Mouse (Mus musculus) limb, embryonic 11.5 days (tissue): ENCODE measurements around the gene 3110040M04Rik. TPM values are rescaled to one million over a fixed set of nuclear protein-coding genes. Genes with fewer than 3 reads are reported as not detected.
"Not testable (repeated sequence)": the region's sequence is repeated elsewhere in the genome, so short reads cannot be mapped to it uniquely, and the experiment has no call there.

Experiments
- ATAC-seq: fragments of 200-750 bp; cut with Nextera tagmentation; 2 replicates; pipeline ENCODE4 v1.8.0; 2017; ENCODE audit warnings: low read depth; ENCODE audit not compliant: insufficient number of reproducible peaks, low FRiP score, low TSS enrichment
- DNase-seq: peaks from one replicate; pipeline ENCODE4 v3.0.0-alpha.2; 2015; ENCODE audit warnings: low spot score
- H3K27ac ChIP-seq: fragments of 300-500 bp; sonication (generic); replicated peaks from 2 replicates; pipeline ENCODE4 v1.5.1; 2014; ENCODE audit warnings: low read depth, mild to moderate bottlenecking, low read length
- H3K27me3 ChIP-seq: fragments of 300-500 bp; sonication (generic); 2 replicates; pipeline ENCODE4 v1.6.1; 2014; ENCODE audit warnings: mild to moderate bottlenecking, low read length, mixed read lengths; ENCODE audit not compliant: control insufficient read depth, insufficient read depth
- H3K36me3 ChIP-seq: fragments of 300-500 bp; sonication (generic); 2 replicates; pipeline ENCODE4 v1.6.1; 2014; ENCODE audit warnings: mild to moderate bottlenecking, low read length, moderate library complexity, mixed read lengths; ENCODE audit not compliant: control insufficient read depth, insufficient read depth
- H3K4me1 ChIP-seq: fragments of 300-500 bp; sonication (generic); 2 replicates; pipeline ENCODE4 v1.6.1; 2014; ENCODE audit warnings: low read length, mixed read lengths; ENCODE audit not compliant: control insufficient read depth, insufficient read depth
- H3K4me2 ChIP-seq: fragments of 300-500 bp; sonication (generic); 2 replicates; pipeline ENCODE4 v1.6.1; 2014; ENCODE audit warnings: low read depth, mild to moderate bottlenecking, moderate library complexity; ENCODE audit not compliant: severe bottlenecking
- H3K4me3 ChIP-seq: fragments of 300-500 bp; sonication (generic); 2 replicates; pipeline ENCODE4 v1.5.1; 2014; ENCODE audit warnings: low read depth, low read length
- H3K9ac ChIP-seq: fragments of 300-500 bp; sonication (generic); 2 replicates; pipeline ENCODE4 v1.6.1; 2014; ENCODE audit warnings: mild to moderate bottlenecking, low read length
- H3K9me3 ChIP-seq: fragments of 300-500 bp; sonication (generic); 2 replicates; pipeline ENCODE4 v1.6.1; 2016; ENCODE audit warnings: low read length; ENCODE audit not compliant: control insufficient read depth
- WGBS: fragments of 180-500 bp; shearing (Covaris S2); extraction: QIAGEN DNeasy Blood & Tissue Kit; methylation state at CpG from one replicate; pipeline ENCODE4 v1.1.7; 2014; 5-methylcytosine and 5-hydroxymethylcytosine counted together
- polyA plus RNA-seq: library from polyadenylated mRNA; unstranded; fragments of >200 nt; fragmentation: Nextera tagmentation; extraction: Ambion mirVana; gene quantifications from 2 replicates; pipeline ENCODE4 v1.2.1, GENCODE M21; 2014

The 3110040M04Rik gene
- polyA plus RNA-seq, 1 experiment from 2014 or later: not detected

- not testable (repeated sequence) for H3K9me3 ChIP-seq, H3K4me2 ChIP-seq, H3K9ac ChIP-seq, DNase-seq, H3K4me1 ChIP-seq, H3K36me3 ChIP-seq, H3K4me3 ChIP-seq, ATAC-seq, H3K27ac ChIP-seq, H3K27me3 ChIP-seq
- no CpG with 5 or more reads among the region's 7 CpGs for WGBS
Observed at GRCm38 (mm10) chr1:151182266-151182665, 21.7 kb upstream of the 3110040M04Rik start, which contains the start of gene Gm47985. TSS of gene Gm47985 (plus strand) at chr1:151182537.

DNA sequence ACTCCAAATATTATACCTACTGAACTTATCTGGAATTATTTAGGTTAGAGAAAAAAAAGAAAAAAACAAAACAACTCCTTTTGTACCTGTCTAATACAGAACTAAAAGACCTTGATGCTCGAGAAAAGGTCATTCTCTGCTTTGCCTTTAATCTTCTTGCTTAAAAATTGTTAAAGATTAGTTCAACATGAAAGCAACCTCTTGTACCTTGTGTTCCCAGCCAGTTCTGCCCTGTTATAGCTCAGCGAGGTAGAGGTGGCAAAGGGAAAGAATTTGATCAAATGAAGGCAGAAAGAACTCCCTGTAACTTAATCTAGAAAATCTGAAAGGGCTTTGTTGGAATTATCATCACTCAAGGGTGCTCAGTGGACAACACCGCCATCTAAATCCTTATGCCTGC is 17.7 kb upstream of the 3110040M04Rik start:
- not testable (repeated sequence) for H3K4me2 ChIP-seq, H3K36me3 ChIP-seq, DNase-seq, H3K9ac ChIP-seq, H3K4me3 ChIP-seq, H3K27me3 ChIP-seq, ATAC-seq, H3K4me1 ChIP-seq, H3K9me3 ChIP-seq, H3K27ac ChIP-seq
- 82% methylated on average over 3 of the region's 3 CpGs for WGBS

DNA sequence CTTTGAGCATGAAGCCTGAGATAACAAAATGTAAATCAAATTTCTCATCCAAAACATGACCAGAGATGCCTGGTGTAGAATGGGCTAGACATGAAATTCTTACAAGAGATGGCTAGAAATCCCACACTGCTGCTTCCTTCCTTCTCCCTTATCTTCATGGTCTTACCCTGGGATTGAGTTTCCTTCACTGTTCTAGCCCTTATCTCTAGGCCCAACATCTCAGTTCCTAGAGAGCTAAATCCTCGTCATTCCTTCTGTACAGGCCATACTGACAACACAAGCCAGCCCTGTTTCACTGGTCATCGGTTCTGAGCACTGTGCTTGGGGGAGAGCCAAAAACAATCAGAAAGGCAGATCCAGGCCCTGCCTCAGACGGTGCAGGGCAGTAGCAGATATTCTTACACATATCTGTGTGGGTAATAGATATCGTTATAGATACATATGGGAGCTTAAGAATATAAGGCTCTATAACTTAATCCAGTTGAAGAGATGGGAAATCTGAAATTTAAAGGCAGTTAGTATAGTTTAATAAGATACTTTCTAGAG is 17.0 kb upstream of the 3110040M04Rik start:
- H3K27ac ChIP-seq, H3K9ac ChIP-seq, H3K4me3 ChIP-seq, H3K4me1 ChIP-seq, H3K9me3 ChIP-seq, DNase-seq, H3K4me2 ChIP-seq, H3K27me3 ChIP-seq, H3K36me3 ChIP-seq, ATAC-seq: not testable (repeated sequence)
- 86% methylated on average over 4 of the region's 4 CpGs for WGBS

GRCm38 (mm10) chr1:151188469-151188868 is 15.5 kb upstream of the 3110040M04Rik start:
- Histone ChIP-seq H3K9ac (no peak overlapping the region), H3K4me3 (no peak overlapping the region), H3K4me2 (no peak overlapping the region), H3K36me3 (no peaks in the 10 kb centered on the region), H3K27me3 (no peaks in the 10 kb centered on the region), H3K9me3 (no peaks in the 10 kb centered on the region), H3K4me1 (no peaks in the 10 kb centered on the region), H3K27ac (no peak overlapping the region)
- 87% methylated on average over 4 of the region's 4 CpGs for WGBS
- ATAC-seq: no peak
- DNase-seq: no peak

DNA sequence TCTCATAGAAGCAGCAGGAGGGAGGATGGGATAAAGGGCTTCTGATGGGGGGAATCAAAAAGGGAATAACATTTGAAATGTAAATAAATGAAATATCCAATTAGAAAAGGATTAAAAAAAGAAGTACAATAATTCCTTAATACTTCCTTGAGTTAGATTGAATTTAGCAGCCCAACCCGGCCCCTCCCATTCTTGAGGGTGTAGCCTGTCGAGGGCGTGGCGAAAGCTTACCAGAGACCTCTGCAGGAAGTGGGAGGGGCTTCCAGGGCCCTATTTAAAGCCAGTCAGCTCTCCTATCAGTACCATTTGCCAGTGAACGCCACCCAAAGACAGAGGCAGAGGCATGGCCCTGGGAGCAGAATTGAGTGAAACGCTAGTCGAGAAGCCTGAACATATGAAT is 11.8 kb upstream of the 3110040M04Rik start, which contains the start of gene Gm8947:
Gene Gm8947, plus strand, starts transcription at position 302 of the 400 bp plus-strand sequence.
- not testable (repeated sequence) for DNase-seq, H3K4me3 ChIP-seq, H3K4me1 ChIP-seq, H3K36me3 ChIP-seq, H3K9ac ChIP-seq, ATAC-seq, H3K4me2 ChIP-seq, H3K27ac ChIP-seq, H3K9me3 ChIP-seq, H3K27me3 ChIP-seq
- WGBS: no CpG with 5 or more reads among the region's 7 CpGs

DNA sequence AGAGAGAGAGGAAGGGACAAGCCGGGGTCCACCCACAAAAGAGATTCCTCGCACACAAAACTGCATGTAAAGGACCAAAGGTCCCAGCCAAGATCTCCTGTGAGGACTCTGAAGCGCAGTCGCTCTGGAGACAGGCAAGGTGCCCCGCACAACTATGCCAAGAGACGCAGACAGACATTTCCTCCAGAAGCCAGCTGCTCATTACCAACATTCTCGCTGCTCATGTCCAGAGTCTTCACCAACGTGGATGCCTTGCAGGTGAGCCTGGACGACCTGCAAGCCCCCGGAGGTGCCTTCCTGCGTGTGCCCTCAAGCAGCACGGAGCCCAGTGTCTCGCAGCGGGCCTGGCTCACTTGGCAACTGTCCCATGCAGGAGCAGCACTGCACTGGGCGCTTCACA is 11.2 kb upstream of the 3110040M04Rik start:
- H3K27me3 ChIP-seq, H3K4me3 ChIP-seq, H3K27ac ChIP-seq, H3K9me3 ChIP-seq, H3K9ac ChIP-seq, DNase-seq, H3K4me1 ChIP-seq, ATAC-seq, H3K4me2 ChIP-seq, H3K36me3 ChIP-seq: not testable (repeated sequence)
- WGBS: 94% methylated on average over 15 of the region's 15 CpGs

DNA sequence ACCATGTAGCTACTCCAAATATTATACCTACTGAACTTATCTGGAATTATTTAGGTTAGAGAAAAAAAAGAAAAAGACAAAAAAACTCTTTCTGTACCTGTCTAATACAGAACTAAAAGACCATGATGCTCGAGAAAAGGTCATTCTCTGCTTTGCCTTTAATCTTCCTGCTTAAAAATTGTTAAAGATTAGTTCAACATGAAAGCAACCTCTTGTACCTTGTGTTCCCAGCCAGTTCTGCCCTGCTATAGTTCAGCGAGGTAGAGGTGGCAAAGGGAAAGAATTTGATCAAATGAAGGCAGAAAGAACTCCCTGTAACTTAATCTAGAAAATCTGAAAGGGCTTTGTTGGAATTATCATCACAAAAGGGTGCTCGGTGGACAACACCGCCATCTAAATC is 7.9 kb upstream of the 3110040M04Rik start:
- not testable (repeated sequence) for H3K36me3 ChIP-seq, H3K9me3 ChIP-seq, H3K27ac ChIP-seq, H3K9ac ChIP-seq, H3K27me3 ChIP-seq, ATAC-seq, H3K4me3 ChIP-seq, H3K4me2 ChIP-seq, H3K4me1 ChIP-seq, DNase-seq
- WGBS: 80% methylated on average over 4 of the region's 4 CpGs

DNA sequence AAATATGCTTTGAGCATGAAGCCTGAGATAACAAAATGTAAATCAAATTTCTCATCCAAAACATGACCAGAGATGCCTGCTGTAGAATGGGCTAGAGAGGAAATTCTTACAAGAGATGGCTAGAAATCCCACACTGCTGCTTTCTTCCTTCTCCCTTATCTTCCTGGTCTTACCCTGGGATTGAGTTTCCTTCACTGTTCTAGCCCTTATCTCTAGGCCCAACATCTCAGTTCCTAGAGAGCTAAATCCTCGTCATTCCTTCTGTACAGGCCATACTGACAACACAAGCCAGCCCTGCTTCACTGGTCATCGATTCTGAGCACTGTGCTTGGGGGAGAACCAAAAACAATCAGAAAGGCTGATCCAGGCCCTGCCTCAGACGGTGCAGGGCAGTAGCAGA is 7.2 kb upstream of the 3110040M04Rik start:
- not testable (repeated sequence) for H3K4me1 ChIP-seq, H3K27me3 ChIP-seq, H3K4me3 ChIP-seq, H3K27ac ChIP-seq, DNase-seq, ATAC-seq, H3K36me3 ChIP-seq, H3K4me2 ChIP-seq, H3K9me3 ChIP-seq, H3K9ac ChIP-seq
- WGBS: 79% methylated on average over 3 of the region's 3 CpGs

- H3K27ac ChIP-seq, H3K4me2 ChIP-seq, H3K4me1 ChIP-seq, H3K9me3 ChIP-seq, DNase-seq, H3K9ac ChIP-seq, H3K36me3 ChIP-seq, ATAC-seq, H3K27me3 ChIP-seq, H3K4me3 ChIP-seq: not testable (repeated sequence)
- 89% methylated on average over 2 of the region's 4 CpGs for WGBS
Observed at GRCm38 (mm10) chr1:151198120-151198519, 5.8 kb upstream of the 3110040M04Rik start, which contains the start of gene Gm47995. TSS of gene Gm47995 (plus strand) at chr1:151198448.
